Mouse (Mus musculus) MEL (cell line): ENCODE measurements around the gene Mafk.

Experiments used
- CHD1 ChIP-seq: IDR thresholded peaks from 2 replicates; pipeline ENCODE4 v1.6.1; 2012; ENCODE audit warnings: low read depth, mild to moderate bottlenecking, inconsistent platforms, low read length, improper control_type of control experiment
- CTCF ChIP-seq, 3 experiments: IDR thresholded peaks in 2 of 3; conservative IDR thresholded peaks in 1 of 3; 2 replicates each; pipeline ENCODE4 v1.5.1; 2011 to 2012; ENCODE audit warnings: low read length in 3 of 3, low read depth in 2 of 3, mild to moderate bottlenecking in 2 of 3, improper control_type of control experiment in 1 of 3, inconsistent platforms in 1 of 3, mixed read lengths in 1 of 3, moderate library complexity in 1 of 3; ENCODE audit not compliant: control insufficient read depth in 1 of 3, insufficient read depth in 1 of 3, poor library complexity in 1 of 3, severe bottlenecking in 1 of 3

DNA sequence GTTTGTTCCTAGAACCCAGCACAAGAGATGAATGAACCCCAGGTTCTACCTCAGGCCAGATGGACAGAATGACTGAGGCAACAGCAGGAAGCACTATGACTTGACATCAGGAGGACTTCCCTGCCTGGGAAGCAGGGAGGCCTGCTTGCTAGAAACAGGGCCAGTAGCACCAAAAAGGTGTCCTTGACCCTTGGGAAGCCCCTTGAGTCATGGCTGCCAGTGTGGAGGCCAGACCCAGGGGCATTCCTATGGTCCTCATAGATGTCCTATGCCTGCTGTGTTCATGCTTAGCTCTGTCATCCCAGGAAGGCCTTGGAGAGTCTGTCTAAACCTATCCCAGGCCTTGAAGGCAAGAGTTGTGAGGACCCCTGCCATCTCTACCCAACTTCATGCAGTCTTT lies 25.1 kb downstream of the Mafk start:
- no peak for TF ChIP-seq CHD1
- TF ChIP-seq CTCF (IDR thresholded peaks at IDR 0.05 in 2 of 3, conservative IDR thresholded peaks at IDR 0.05 in 1 of 3; ENCODE audit: control insufficient read depth in 1 of 3, insufficient read depth in 1 of 3, low read depth in 2 of 3, low read length in 3 of 3, poor library complexity in 1 of 3, severe bottlenecking in 1 of 3) = no peak
